Mouse (Mus musculus) large intestine, adult 2 months (tissue): ENCODE results near the gene Fhad1. TPM values are rescaled to one million over a fixed set of nuclear protein-coding genes. Genes with fewer than 3 reads are reported as not detected.

ENCODE experiments used
- DNase-seq: peaks from one replicate; pipeline ENCODE4 v3.0.0-alpha.2; 2012; ENCODE audit warnings: low read depth, low spot score
- WGBS: fragments of 180-500 bp; shearing (Covaris S2); methylation state at CpG from one replicate; pipeline ENCODE4 v1.1.7; 2018; 5-methylcytosine and 5-hydroxymethylcytosine counted together
- polyA plus RNA-seq: library from polyadenylated mRNA; depleted of rRNA; stranded (reverse); fragments of >200 nt; gene quantifications from 2 replicates; pipeline ENCODE4 v1.2.3, GENCODE M21; 2012

Fhad1 gene
- polyA plus RNA-seq, 1 experiment, result 0.38 TPM

DNA sequence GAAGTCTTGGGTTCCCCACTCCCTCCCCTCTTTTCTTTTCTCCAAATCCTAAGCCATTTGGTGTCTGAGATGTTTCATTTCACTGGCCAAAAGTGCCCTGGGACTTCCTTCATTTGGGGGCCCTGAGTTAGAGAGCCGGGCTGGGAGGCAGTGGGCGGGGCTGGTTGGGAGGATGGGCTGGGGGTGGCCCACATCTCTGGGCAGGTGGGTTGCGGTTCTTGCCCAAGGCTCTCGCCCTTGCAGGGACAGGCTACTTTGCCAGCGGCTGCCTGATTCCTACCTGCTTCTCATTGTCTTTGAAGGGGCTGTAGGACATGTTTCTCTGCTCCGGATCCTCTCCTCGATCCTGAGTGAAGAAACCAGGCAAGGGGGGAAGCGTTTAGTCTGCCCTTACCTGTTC lies 116.0 kb downstream of the Fhad1 start:
- DNase-seq, result no peak
- 82% methylated on average over 8 of the region's 8 CpGs for WGBS

DNA sequence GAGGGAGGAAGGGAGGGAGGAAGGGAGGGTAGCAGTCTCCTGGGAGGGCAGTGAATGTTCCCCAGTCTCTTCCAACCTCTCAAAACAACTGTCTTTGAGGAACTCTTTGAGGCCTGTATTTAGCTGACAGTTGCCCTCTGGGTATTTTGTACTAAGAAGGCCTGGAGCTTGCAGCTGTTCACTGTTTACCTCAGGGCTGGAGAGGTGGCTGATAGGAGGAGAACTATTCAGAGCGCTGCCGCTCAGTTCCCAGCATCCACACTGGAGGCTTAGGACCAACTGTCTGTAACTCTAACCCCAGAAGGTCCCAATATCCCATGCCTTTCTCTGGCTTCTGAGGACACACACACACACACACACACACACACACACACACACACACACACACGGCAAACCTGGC lies 117.0 kb downstream of the Fhad1 start:
- DNase-seq, result no peak
- 68% methylated on average over 3 of the region's 3 CpGs for WGBS

DNA sequence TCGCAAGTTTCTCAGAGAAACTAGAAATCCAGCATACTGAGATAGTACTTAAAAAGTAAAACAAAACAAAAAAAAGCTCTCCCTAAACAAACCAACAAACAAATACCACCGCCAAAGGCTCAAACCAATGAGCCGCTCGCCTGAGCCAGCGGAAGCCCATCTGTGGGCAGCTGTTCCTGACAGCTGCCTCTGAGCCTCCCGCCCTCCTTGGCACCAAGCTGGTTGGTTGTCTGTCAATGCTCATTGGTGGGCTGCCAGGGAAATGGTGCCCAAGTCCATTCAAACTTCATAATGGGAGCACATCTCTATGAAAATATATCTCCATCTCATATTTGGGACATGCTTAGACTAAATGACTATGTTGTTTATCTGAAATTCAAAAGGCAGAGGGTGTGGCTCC lies 117.7 kb downstream of the Fhad1 start:
- DNase-seq, result no peak
- 85% methylated on average over 6 of the region's 6 CpGs for WGBS

DNA sequence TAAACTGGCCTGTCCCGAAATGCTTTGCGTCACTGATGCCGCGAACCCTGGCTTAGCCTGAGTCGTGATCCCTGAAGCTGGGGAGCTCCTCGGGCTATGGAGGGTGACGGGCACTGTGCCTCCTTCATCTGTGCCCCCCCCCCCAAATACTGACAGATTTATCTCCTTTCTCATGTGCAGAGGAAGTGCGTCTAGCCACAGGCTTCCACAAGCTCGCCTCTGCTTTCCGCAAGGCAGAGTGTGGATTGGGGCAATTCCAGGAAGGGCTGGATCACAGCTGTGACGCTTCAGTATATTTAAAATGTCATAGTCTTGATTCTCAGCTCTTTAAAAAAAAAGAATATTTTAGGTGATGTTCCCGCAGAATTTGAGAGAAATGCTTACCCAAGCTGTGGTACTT lies 119.1 kb downstream of the Fhad1 start:
- no peak for DNase-seq
- 60% methylated on average over 12 of the region's 12 CpGs for WGBS

DNA sequence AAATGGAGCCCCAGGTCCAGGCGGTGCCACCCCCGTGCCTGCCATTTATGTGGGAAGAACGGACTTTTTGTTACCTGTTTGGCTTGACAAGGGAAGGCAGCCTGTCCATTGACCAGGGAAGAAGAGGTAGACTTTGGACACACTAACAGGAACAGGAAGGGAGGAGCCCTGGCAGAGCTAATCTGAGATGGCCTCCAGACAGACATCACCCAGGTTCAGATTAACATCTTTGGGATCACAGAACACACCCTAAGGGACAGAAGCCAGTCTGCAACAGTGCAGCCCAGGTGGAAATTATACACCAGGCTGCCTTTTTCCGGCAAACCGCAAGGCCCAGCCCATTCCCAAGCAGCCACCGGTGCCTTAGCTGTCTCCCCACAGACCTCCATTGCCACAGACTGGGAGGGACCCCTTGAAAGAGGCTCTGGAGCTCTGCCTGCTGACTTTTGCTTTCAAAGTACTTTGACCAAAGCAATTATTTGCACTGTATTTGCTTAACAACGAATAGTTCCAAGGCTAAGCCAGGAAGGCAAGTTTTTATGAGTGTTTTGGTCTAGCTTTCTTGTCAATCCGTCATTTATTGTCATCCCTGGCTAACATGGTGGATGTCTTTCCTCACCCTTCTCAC lies 121.6 kb downstream of the Fhad1 start:
- 48% methylated on average over 8 of the region's 8 CpGs for WGBS
- no peak for DNase-seq

DNA sequence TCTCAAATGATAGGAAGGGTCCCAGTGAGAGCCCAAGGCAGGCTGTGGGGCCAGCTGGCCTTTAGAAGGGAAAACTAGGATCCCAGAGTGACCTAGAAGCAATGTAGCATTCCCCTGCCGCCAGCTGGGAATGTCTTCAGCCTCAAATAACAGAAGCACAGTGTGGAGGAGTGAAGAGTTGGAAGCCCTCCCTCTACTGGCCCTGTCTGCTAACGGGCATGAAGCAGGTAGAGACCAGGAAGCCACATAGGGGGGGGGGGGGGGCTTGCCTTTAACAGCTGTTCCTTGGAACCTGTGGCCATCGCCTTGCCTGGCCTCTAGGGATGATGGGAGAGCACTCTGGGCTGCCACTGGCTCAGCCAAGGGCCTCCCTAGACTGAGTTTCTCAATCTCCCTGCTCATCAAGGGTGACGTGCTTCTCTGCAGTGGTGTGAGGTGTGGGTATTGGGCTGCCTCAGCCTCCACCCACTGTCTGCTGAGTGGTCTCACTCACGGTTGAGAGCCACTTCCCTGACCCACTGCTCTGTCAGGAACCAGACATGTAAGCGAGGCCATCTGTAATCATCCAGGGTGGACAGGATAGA lies 128.4 kb downstream of the Fhad1 start:
- no peak for DNase-seq
- 45% methylated on average over 6 of the region's 6 CpGs for WGBS

DNA sequence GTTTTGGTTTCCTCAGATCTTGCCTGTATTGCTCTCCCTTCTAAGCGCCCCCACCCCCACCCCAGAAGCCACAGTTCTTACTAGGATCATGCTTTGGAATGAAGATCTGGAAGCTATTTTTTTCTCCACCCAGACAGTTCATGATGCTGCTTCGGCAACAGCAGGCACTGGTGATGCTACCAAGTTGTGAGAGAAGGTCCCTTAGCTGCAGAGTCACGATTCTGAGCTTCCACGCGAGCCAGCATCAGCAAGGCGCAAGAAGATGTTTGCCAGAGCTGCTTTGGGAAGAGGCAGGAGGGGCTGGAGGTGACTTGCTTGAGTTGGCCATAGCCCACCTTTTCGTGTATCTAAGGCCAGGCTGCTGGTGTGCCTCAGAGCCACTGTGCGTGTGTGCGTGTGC lies 129.4 kb downstream of the Fhad1 start:
- no peak for DNase-seq
- WGBS, result 74% methylated on average over 9 of the region's 9 CpGs

DNA sequence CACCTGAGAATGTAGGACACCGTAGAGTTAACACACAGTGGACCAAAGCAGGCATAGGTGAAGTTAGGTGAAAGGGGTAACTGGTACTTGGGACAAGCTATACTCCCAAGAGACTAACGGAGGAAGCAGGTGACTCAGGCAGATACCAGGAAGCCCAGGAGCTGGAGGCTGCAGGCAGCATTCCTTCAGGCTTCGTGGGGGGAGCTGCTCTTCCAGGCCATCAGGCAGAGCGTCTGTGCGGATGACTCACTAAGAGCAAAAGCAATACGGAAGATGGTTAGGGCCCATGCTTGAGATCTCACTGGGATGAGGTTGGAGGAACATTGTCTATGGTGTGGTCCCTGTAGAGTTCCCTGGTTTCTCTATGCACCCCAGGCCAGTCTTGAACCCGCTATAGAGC lies 132.0 kb downstream of the Fhad1 start:
- 84% methylated on average over 7 of the region's 7 CpGs for WGBS
- no peak for DNase-seq

DNA sequence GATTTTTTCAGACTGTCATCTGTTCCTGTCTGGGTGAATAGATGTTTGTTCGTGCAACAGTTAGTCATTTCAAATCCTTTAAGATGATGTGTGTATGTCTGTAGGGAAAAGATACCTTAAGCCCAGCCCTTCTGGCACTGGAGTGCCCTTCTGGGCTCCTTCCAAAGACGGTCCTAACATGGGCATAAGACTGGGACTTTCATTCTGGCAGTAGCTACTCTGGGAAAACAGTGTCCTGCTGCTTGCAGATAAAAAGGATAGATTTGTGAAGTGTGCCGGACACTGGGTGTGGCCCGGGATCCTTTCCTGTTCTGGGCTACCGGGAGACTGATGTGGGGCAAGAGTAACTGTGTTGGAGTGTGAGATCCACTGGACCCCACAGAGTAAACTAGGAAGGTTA lies 132.9 kb downstream of the Fhad1 start:
- no peak for DNase-seq
- 16% methylated on average over 5 of the region's 5 CpGs for WGBS

DNA sequence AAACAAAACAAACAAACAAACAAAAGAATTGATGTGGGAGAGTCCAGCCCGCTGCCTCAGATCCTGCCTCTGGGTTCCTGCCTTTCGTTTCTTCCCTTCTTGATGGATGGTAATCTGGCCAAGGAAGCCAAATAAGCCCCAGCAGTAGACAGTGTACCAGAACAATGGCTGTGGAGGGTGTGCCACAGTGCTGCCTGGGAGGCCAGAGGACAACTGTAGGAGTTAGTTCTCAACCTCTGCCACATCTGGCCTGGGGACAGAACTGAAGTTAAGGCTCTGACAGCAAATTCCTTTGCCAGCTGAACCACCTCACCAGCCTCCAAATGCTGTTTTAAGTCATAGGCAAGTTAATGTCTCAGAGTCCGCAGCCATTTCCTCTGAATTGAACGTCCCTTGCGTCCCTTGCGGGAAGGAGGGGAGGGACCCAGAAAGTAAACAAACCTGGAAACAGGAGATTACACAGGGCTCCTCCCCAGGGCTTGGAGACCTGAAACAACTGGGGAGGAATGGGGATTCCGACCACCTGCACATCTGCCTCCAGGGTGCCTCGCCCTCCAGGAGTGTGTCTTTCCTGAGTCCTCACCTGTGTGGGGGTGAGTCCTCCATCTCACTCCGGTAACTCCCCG lies 133.5 kb downstream of the Fhad1 start:
- WGBS, result 34% methylated on average over 10 of the region's 10 CpGs
- DNase-seq, result no peak

DNA sequence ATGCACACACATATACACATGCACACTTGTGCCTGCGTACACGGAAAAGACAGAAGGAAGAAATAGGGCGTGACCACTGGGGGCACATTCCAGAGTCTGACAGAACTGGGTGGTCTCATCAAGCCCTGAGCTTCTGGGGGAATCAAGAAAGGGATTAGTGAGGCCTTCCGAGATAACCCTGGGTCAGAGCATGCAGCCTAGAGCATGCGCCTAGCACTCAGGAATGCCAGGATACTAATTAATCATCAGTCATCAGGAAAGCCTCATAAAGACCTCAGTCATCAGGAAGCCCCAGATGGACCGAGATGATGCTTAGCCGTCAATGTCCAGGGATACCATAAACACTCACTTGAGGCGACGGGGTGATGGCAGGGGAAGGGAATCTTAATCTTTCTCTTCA lies 135.0 kb downstream of the Fhad1 start:
- WGBS, result 83% methylated on average over 9 of the region's 9 CpGs
- no peak for DNase-seq

DNA sequence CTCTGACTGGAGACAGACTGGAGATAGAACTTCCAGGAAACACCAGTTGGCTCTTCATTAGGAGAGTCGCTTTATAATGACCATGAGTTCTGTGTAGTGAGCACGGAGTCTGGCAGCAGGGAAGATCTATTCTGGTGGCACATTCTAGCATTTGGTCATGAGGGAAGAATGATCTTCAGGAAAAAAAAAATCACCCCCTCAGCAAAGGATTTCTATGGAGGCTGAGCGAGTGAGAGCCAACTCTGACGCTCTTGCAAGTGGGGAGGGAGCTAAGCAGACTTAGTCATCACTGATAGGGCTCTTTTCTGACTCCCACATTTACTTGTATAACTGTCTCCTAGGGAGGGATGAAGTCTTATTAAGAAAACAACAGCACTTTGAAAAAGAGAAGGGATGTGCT lies 135.8 kb downstream of the Fhad1 start:
- 28% methylated on average over 4 of the region's 4 CpGs for WGBS

DNA sequence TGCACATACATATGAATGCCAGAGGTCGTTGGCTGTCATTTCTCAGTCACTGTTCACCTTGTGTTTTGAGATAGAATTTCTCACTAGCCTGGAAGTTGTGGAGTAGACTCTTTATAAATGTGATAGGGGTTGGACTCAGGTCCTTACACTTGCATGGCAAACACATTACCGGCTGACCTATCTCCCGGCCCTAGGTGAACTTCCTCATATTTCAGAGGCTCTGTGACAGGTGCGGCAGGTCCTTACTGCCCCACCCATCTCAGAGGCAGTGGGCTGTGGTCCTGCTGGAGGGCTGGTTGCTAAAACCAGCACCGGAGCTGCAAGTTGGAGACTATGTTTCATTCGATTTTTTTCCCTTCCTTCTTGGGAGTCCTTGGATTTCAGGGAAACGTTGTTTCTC lies 136.3 kb downstream of the Fhad1 start:
- 18% methylated on average over 7 of the region's 7 CpGs for WGBS
- no peak for DNase-seq

More for the DNA sequence above, 135.8 kb downstream of the Fhad1 start:
- no peak for DNase-seq

DNA sequence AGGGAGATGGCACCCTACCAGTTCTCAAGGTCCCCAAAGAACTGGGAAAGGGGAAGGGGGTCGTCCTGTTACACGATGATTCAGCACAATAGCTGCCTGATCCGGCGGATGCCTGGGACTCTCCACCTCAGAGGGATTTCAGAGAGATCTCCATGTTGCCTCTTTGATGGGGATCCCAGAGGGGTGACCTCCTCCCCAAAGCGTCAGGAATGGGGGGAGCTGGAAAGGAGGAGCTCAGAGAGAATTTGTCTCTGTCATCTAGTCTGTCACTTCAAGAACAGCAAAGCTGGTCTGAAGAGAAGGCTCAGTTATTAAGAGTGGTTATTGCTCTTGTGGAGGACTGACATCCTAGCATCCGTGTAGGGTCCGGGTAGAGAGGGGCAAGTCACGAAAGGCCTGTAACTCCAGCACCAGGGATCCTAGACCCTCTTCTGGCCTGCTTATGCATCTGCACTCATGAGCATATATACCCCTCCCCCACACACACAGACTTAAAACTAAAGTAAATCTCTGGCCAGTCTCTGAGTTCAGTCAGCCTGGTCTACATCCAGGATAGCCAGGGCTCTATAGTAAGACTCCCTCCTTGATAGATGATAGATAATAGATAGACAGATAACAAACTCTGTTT lies 139.3 kb downstream of the Fhad1 start:
- WGBS, result 48% methylated on average over 8 of the region's 8 CpGs
- no peak for DNase-seq

DNA sequence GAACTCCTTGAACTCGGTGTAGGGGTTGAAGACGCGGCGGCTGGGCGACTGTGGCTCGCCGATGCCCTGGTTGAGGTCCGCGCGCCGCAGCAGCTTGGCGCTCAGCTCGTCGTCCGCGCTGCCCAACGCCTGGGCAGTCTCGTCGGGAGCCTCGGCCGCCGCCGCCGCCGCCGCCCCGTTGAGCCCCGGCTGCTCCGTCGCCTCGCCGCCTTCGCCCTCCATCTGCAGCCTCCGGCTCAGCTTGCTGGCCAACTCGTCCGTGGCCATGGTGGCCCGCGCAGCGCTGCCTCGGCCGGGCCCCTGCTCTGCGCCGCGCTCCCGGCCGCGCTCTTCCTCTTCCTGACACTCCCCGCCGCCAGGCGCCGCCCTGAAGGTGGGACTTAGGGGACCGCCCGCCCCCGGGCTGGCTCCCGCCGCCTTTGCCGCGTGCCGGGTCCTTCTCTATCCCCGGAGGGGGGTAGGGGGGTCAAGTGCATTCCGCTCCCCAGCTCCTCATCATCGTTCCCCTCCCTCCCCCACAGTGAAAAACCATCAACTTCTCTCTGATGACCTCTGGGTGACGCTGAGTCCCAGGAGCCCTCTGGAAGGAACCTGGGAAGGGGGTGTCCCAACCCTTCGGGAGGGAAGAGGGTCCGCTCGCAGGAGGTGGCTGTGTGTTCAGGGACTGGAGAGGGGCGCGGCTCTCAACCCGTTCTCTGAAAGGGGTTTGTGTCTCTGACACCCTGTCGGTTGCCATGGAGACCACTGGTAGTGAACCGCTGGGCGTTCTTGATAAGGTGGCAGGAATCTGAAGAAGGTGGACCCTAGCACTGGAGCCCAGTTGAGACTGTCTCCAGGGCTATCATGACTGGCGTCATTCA lies 140.1 kb downstream of the Fhad1 start, which contains the start of gene Efhd2:
Gene Efhd2, minus strand, starts transcription at position 320 of the 860 bp plus-strand sequence.
- no peak for DNase-seq
- WGBS, result 1% methylated on average over 73 of the region's 73 CpGs

DNA sequence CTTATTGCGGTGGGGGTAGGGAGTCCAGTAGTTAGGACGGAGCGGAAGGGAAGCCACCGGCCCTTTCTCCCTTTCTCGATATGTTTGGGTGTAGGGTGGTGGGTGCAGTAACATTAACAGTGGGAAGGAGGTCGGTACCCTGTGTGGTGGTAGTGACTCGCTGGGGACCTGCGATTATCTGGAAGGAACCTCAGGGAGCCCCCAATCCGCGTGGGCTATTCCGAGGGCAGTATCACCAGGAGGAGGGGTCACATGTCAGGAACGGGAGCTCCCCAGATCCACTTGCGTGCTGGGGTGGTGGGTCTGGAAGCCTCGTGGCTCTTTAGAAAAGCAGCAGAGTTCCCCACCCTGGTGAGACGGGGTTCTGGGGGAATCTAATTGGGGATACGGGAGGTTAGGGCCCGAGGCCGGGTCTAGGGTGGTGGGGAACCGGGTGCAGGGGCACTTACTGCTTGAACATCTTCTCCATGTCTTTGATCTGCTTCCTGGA lies 140.7 kb downstream of the Fhad1 start:
- DNase-seq, result no peak
- under 1% methylated on average over 19 of the region's 19 CpGs for WGBS

DNA sequence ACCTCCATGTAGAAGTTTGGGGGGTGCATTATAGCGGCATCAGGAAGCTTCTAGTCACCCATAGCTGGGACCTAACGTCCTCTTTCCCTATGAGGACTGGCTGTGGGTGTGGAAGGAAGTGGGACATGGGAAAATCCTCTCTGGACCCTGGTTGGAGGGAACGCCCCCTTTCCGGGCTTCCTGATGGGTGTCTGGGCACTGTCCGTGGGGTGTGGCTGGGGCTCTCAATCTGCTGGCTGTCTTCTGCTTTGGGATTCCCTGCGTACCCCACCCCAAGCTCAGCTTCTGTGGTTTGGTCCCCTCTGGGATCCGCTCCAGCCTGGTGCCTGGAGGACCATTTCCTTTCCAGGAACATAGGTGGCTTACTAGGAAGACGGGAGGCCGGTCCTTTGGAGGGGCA lies 141.9 kb downstream of the Fhad1 start:
- WGBS, result 15% methylated on average over 9 of the region's 9 CpGs
- DNase-seq, result no peak

DNA sequence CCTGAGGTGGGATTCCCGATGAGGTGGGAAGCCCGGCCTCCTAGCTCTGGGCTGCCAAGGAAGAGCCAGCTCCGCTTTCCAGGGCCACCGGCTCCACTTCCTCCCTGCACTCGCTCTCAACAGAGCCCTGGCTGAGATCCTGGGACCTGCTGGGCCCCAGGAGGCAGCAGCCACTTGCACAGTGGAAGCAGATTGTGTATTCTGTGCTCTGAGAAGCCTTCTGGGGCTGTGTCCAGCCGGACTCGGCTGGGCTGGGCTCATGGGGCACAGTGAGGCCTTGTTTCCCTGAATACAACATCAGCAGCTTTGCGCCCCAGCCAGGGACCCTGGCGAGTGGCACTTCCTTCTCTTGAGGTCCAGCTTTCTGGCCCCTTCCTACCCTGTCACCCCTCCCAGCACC lies 143.0 kb downstream of the Fhad1 start:
- 49% methylated on average over 9 of the region's 9 CpGs for WGBS
- DNase-seq, result no peak

DNA sequence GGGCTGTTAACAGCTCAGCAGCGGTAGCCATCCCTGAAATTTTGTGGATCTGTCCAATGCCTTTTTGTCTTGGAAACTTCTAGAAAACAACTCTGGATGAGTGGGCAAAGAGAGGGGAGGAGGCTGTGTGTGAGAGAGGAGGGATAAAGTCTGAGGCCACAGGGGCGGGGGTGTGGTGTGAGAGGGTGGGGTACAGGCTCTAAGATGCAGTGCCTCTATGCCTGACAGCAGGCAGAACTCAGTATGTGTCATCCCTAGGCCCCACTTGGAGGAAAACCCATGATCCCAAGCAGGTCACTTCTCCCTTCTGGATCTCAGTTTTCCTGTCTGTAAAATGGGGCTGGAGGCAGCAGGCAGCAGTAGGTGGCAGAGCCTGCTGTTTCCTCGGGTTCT lies 143.6 kb downstream of the Fhad1 start:
- DNase-seq, result no peak
- 42% methylated on average over 3 of the region's 3 CpGs for WGBS
